Mouse (Mus musculus): ENCODE results near the gene Ccni. TPM values are rescaled to one million over a fixed set of nuclear protein-coding genes. Genes with fewer than 3 reads are reported as not detected.

Ccni gene
- polyA plus RNA-seq, 1 experiment from 2014 or later, result 68.1 TPM

GRCm38 (mm10) chr5:93168654-93169053, 37.6 kb downstream of the Ccni start:
- Histone ChIP-seq H3K4me2 (replicated peaks; ENCODE audit: low read depth) (no peak overlapping the region), H3K4me1 (replicated peaks; ENCODE audit: control insufficient read depth, insufficient read depth, low read length) (no peaks in the 10 kb centered on the region), H3K36me3 (ENCODE audit: control insufficient read depth, insufficient read depth) (peaks cover 62% of the 10 kb centered on the region), H3K9ac (ENCODE audit: low read depth, low read length) (no peak overlapping the region), H3K4me3 (ENCODE audit: low read depth, low read length) (no peak overlapping the region), H3K9me3 (ENCODE audit: control insufficient read depth) (no peaks in the 10 kb centered on the region), H3K27ac (ENCODE audit: low read depth, low read length) (no peak overlapping the region), H3K27me3 (replicated peaks; ENCODE audit: control insufficient read depth, insufficient read depth, low read length) (no peaks in the 10 kb centered on the region)
- ATAC-seq, result no peak
- 95% methylated on average over 6 of the region's 6 CpGs for WGBS
- no peak for TF ChIP-seq CTCF (IDR thresholded peaks at IDR 0.05; ENCODE audit: low read depth)

GRCm38 (mm10) chr5:93167919-93168516, 38.3 kb downstream of the Ccni start:
- no peak overlapping the region for H3K27ac ChIP-seq (ENCODE audit: low read depth, low read length)
- H3K4me3 ChIP-seq (ENCODE audit: low read depth, low read length), result no peak overlapping the region
- no peaks in the 10 kb centered on the region for H3K9me3 ChIP-seq (ENCODE audit: control insufficient read depth)
- no peak overlapping the region for H3K9ac ChIP-seq (ENCODE audit: low read depth, low read length)
- no peaks in the 10 kb centered on the region for H3K27me3 ChIP-seq (replicated peaks; ENCODE audit: control insufficient read depth, insufficient read depth, low read length)
- H3K4me2 ChIP-seq (replicated peaks; ENCODE audit: low read depth), result no peak overlapping the region
- peaks cover 63% of the 10 kb centered on the region for H3K36me3 ChIP-seq (ENCODE audit: control insufficient read depth, insufficient read depth)
- WGBS, result 96% methylated on average over 11 of the region's 11 CpGs
- TF ChIP-seq CTCF (IDR thresholded peaks at IDR 0.05; ENCODE audit: low read depth), result no peak
- no peaks in the 10 kb centered on the region for H3K4me1 ChIP-seq (replicated peaks; ENCODE audit: control insufficient read depth, insufficient read depth, low read length)
- ATAC-seq, result no peak

- TF ChIP-seq CTCF (IDR thresholded peaks at IDR 0.05; ENCODE audit: low read depth), result peak; percentile 79
- Histone ChIP-seq H3K27ac (ENCODE audit: low read depth, low read length) (no peak overlapping the region), H3K4me3 (ENCODE audit: low read depth, low read length) (no peak overlapping the region), H3K4me1 (replicated peaks; ENCODE audit: control insufficient read depth, insufficient read depth, low read length) (no peaks in the 10 kb centered on the region), H3K4me2 (replicated peaks; ENCODE audit: low read depth) (no peak overlapping the region), H3K27me3 (replicated peaks; ENCODE audit: control insufficient read depth, insufficient read depth, low read length) (no peaks in the 10 kb centered on the region), H3K36me3 (ENCODE audit: control insufficient read depth, insufficient read depth) (peaks cover 70% of the 10 kb centered on the region), H3K9me3 (ENCODE audit: control insufficient read depth) (no peaks in the 10 kb centered on the region), H3K9ac (ENCODE audit: low read depth, low read length) (no peak overlapping the region)
- WGBS, result 87% methylated on average over 3 of the region's 3 CpGs
- ATAC-seq, result no peak
These were observed 42.8 kb downstream of the Ccni start for GRCm38 (mm10) chr5:93163541-93163940.

- H3K36me3 ChIP-seq (ENCODE audit: control insufficient read depth, insufficient read depth), result peaks cover 24% of the 10 kb centered on the region
- no peak overlapping the region for H3K4me3 ChIP-seq (ENCODE audit: low read depth, low read length)
- no peak overlapping the region for H3K27ac ChIP-seq (ENCODE audit: low read depth, low read length)
- H3K4me1 ChIP-seq (replicated peaks; ENCODE audit: control insufficient read depth, insufficient read depth, low read length), result no peaks in the 10 kb centered on the region
- H3K9me3 ChIP-seq (ENCODE audit: control insufficient read depth), result no peaks in the 10 kb centered on the region
- 91% methylated on average over 11 of the region's 11 CpGs for WGBS
- TF ChIP-seq CTCF (IDR thresholded peaks at IDR 0.05; ENCODE audit: low read depth), result no peak
- no peak overlapping the region for H3K4me2 ChIP-seq (replicated peaks; ENCODE audit: low read depth)
- no peak overlapping the region for H3K9ac ChIP-seq (ENCODE audit: low read depth, low read length)
- ATAC-seq, result no peak
- H3K27me3 ChIP-seq (replicated peaks; ENCODE audit: control insufficient read depth, insufficient read depth, low read length), result no peaks in the 10 kb centered on the region
These were observed 51.9 kb downstream of the Ccni start for GRCm38 (mm10) chr5:93154401-93154800.

- Histone ChIP-seq H3K4me2 (replicated peaks; ENCODE audit: low read depth) (no peak overlapping the region), H3K4me1 (replicated peaks; ENCODE audit: control insufficient read depth, insufficient read depth, low read length) (no peaks in the 10 kb centered on the region), H3K36me3 (ENCODE audit: control insufficient read depth, insufficient read depth) (peaks cover 13% of the 10 kb centered on the region), H3K27ac (ENCODE audit: low read depth, low read length) (0 out of 2 replicates have a peak overlapping the region, but pooled peaks have one; percentile 21), H3K9ac (ENCODE audit: low read depth, low read length) (no peak overlapping the region), H3K9me3 (ENCODE audit: control insufficient read depth) (no peaks in the 10 kb centered on the region), H3K27me3 (replicated peaks; ENCODE audit: control insufficient read depth, insufficient read depth, low read length) (no peaks in the 10 kb centered on the region), H3K4me3 (ENCODE audit: low read depth, low read length) (no peak overlapping the region)
- WGBS, result 75% methylated on average over 4 of the region's 4 CpGs
- ATAC-seq, result no peak
- TF ChIP-seq CTCF (IDR thresholded peaks at IDR 0.05; ENCODE audit: low read depth), result no peak
These were observed 53.8 kb downstream of the Ccni start for GRCm38 (mm10) chr5:93152451-93152850.

GRCm38 (mm10) chr5:93151985-93152384, 54.3 kb downstream of the Ccni start:
- Histone ChIP-seq H3K9ac (ENCODE audit: low read depth, low read length) (no peak overlapping the region), H3K27me3 (replicated peaks; ENCODE audit: control insufficient read depth, insufficient read depth, low read length) (no peaks in the 10 kb centered on the region), H3K27ac (ENCODE audit: low read depth, low read length) (peak overlapping the region; percentile 21; the same call in 1 of the 2 replicates), H3K4me1 (replicated peaks; ENCODE audit: control insufficient read depth, insufficient read depth, low read length) (no peaks in the 10 kb centered on the region), H3K4me3 (ENCODE audit: low read depth, low read length) (no peak overlapping the region), H3K4me2 (replicated peaks; ENCODE audit: low read depth) (no peak overlapping the region), H3K9me3 (ENCODE audit: control insufficient read depth) (no peaks in the 10 kb centered on the region), H3K36me3 (ENCODE audit: control insufficient read depth, insufficient read depth) (peaks cover 10% of the 10 kb centered on the region)
- WGBS, result 62% methylated on average over 6 of the region's 6 CpGs
- ATAC-seq, result no peak
- no peak for TF ChIP-seq CTCF (IDR thresholded peaks at IDR 0.05; ENCODE audit: low read depth)
